Mouse (Mus musculus) T-helper 1 cell (primary cell): ENCODE results near the gene Acp1.

Experiments used
- in situ Hi-C: fragments of 300-600 bp; cut with MboI, MseI; formaldehyde crosslinking; loops from one replicate; pipeline ENCODE4 v1.15.1; 2025; ENCODE audit warnings: high pct_unique_total_duplicates

Acp1 gene

DNA sequence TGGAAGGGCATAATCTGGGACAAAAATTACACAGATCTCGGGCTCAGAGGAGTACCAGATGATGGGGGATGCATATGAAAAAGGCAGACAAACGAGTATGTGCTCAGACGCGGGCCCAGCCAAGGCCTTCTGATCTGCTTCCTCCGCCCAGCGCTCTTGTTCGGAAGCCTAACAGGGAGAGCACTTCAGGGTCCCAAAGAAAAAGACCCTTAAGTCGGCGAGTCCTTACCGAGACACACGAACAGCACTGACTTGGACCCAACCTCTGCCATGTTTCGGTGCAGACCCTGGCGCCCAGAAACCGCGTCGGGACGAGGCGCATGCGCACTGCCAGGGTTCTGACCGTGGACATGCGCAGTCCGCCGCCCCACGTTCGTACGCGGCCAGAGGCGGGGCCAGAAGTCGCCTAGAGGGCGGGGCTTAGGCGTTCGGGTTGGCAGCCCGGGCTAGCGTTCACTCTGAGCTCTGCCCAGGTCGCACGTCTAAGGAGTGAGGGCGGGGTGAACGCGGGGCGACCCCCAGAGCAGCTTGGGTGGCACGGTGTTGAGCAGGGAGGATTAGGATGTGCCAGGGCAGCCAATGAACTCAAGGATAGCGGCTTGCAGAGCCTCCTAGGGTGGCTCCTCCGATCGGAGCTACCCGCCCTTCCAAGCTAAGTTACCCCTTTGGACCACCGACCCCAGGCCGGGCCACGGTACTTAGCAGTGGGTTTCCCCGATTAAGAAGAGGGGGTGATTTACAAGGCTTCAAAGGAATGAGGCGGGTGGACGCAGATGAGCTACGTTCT lies at the start of gene Acp1, which contains the start of gene Sh3yl1:
Gene Acp1, minus strand, starts transcription at position 329 of the 787 bp plus-strand sequence.
Gene Sh3yl1, plus strand, starts transcription at position 408 of the 787 bp plus-strand sequence.
- in situ Hi-C loops, result loop anchor here (10.0 to 25.0 kb wide), 2 partner anchors 317 to 951 kb away; no protein-coding TSS in a partner anchor

DNA sequence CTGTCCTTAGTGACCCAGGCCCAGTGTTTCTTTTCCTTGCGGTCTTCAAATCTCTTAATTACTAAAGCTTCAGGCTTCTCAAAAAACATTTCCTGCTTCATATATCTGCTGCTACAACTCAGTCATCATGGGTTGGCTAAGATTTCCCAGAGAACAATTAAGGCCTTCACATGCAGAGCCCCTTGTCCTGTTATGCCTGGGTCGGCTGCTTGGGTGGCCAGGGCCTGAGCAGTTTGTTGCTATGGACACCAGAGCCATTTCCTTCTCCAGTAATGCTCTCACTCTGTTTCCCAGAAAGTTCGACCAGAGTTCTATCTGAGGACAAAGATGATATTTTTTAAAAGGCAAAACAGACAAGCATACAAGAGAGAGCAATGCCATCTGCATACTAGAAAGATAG lies 32.8 kb upstream of the Acp1 start:
- in situ Hi-C loops, result no loop called here

DNA sequence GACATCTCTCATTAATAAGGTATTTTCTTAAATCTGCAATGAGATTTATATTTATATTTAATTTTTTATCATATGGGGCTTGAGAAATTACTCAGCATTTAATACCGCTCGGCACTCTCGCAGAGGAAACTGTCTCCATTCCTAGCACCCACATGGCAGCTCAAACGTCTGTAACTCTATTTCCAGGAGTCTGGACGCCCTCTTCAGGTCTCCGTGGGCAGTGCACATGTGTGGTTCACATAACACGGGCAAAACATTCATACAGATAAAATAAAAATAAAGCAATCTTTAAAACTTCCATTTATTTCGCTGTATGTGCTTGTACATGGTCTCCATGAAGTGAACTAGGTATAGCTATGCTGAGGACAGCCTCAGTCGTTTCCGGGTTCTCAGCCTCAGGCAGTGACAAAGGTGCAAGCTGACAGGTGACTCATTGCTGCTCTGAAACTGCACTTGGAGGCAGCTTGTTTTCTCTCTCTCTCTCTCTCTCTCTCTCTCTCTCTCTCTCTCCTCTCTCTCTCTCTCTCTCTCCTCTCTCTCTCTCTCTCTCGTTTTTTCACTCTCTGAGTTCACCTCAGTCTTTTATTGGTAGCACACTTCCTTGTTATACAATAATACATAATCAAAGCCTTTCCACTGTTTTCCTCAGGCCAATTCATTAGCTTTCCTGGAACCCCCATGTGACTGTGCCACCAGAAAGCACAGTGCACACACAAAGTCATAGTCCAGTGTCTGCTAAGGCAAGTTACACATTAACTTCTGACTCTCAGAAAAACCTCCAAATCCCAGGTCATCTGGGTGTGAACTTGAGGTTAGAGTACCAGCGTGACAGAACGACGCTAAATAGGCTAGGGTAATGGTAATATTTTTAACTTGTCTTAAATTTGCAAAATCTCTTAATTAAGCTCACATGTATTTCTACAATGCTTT lies 31.9 kb upstream of the Acp1 start:
- in situ Hi-C loops, result no loop called here

DNA sequence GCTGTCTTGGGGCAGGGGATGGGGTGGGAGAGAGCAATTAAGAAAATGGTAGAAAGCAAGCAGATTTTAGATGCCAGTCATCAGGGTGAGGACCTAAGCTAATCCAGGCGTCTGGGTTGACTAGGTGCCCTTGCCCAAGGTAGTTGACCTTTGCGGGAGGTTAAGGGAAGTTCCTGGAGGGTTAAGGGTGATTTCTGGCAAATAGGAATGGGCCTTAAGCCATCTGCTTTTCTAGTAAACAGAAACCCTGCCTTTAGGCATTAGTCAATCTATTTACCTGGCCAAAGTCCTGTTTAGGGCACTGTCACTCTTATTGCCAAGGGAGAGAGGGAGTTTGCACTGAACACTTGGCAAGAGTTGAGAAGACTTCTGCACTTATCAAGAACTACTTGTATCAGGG lies 25.5 kb upstream of the Acp1 start:
- in situ Hi-C loops, result no loop called here

DNA sequence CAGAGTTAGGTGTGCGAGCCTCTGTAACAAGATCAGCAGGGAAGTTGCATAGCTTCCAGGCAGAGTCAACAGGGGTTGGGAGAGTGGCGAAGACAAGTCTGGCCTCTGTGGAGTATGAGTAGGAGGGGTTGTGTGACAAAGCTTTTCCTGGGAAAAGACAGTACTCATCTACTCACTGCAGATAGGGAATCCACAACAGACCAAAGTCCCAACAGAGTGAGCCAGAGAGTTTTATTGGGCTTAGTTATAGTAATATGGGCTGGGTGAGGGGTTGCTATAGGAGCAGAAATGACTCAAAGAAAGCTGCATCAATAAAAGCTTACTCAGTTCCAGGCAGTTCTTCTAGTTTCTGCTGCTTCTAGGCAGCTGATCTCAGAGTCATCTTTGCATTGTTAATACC lies 21.9 kb upstream of the Acp1 start:
- in situ Hi-C loops, result no loop called here

DNA sequence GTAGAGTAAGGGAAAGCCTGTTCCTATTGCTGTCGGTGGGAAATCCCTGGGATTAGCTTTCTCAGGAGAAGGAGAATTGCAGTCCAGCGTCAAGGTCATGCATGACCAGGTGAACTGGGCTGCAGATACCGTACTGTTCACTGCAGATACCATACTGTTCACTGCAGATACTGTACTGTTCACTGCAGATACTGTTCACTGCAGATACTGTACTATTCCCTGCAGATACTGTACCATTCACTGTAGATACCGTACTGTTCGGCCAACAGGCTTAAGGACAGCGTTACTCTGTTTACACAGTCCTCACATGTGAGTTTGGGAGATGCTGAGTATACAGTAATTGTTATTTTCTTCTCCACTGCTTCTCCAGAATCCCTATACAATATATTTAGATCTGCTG lies 16.8 kb upstream of the Acp1 start:
- in situ Hi-C loops, result no loop called here

DNA sequence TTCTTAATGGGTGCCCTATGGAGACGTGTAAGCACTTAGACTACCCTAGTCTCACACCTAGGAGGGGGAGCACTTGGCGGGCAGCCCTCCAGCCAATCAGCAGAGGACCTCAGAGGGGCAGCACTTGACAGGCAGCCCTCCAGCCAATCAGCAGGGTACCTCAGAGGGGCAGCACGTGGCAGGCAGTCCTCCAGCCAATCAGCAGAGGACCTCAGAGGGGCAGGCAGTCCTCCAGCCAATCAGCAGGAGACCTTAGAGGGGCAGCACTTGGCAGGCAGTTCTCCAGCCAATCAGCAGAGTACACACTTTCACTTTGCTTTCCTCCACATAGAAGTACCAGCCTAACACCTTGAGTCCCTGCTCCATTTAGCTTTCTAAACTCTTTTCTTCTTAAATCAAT lies 11.0 kb upstream of the Acp1 start:
- in situ Hi-C loops, result loop anchor here (25.0 kb wide), 1 partner anchor 940 kb away; no protein-coding TSS in a partner anchor

DNA sequence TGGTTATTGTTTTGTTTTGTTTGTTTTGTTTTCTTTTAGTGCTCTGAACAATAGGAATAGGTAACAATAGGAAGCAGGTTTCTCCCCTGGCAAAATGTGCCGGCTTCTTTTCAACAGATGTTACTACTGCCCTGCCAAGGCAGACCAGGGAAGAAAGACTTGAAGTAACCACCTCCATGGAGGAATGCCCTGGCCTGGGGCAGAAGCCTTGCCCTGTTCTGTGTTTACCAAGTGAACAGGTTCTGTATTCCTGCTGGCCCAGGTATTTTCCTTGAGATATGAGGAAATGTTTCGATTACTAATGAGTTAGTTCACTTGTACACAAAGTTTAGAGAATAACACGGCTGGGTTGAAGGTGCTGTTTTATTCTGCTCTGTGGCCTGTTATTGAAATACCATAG lies 1.5 kb upstream of the Acp1 start:
- in situ Hi-C loops, result loop anchor here (10.0 to 25.0 kb wide), 2 partner anchors 318 to 949 kb away; no protein-coding TSS in a partner anchor

DNA sequence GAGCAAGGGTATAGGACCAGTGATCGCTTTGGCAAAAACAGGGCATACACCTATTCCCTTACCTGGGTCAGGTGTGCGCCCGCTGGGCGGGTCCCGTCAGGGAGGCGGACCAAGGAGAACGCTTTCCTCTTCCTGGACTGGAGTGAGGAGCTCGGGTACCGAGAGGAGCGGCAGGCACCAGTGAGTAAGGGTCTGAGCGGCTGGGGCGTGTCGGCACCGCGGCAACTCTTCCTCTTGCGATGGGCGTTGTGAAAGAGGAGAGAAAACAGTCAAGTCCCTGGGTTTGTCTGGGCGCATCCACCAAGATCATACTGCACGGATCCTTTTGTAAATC lies 626 bp upstream of the Acp1 start:
- in situ Hi-C loops, result loop anchor here (10.0 to 25.0 kb wide), 2 partner anchors 317 to 950 kb away; no protein-coding TSS in a partner anchor

DNA sequence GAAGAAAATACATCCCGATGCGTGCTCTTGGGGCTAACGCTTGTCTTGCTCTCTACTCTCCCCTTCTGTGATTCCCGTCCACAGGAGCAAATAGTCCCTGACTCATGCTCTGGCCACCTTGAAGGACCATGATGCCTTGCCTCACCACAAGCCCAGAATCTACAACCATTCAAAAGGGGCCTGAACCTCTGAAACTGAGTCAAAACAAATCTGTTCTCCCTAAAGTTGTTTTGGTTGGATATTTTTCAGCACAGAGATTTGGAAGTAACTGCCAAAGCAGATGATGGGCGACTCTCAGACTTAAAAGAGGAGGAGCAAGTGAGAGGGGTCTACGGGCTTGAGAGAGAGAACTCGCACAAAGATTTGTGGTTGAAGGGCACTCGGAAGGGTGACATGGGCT lies 529 bp downstream of the Acp1 start:
- in situ Hi-C loops, result loop anchor here (10.0 to 25.0 kb wide), 2 partner anchors 316 to 951 kb away; no protein-coding TSS in a partner anchor

DNA sequence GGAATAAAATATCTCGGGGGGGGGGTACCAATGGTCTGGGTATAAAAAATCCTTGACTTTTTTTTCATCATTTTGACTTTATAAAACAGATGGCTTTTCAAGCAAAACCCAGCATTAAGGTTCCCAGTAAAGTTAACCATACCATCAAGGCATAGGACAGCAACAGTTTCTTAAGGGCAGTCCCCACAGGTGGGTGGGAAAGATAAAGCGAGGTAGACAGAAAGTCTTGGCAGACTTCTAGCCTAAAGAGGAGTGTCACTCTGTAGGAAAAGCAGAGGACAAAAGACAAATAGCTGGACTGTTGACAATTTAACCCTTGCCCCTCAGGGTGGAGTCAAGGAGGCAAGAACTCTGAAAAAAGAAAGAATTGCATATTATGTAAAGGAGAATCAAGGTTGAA lies 1.5 kb downstream of the Acp1 start:
- in situ Hi-C loops, result loop anchor here (10.0 to 25.0 kb wide), 2 partner anchors 315 to 952 kb away; no protein-coding TSS in a partner anchor

DNA sequence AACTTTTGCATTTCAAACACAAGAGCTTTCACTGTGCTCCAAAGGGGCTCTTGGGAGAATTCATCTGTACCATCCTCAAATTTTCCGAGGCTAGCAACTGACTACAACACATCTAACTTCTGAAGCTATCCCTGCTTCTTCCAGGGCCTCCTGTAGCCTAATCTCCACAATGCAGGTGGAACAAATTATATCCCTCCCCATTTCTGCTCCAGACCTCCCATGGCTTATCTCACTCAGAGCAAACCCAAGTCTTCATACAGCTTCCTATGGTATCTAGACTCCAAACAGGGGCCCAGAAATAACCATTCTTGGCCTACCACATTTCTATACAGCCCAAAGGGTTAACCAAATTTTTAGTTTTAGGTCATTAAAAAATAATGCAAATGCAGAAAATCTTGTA lies 2.7 kb downstream of the Acp1 start:
- in situ Hi-C loops, result loop anchor here (25.0 kb wide), 1 partner anchor 954 kb away; no protein-coding TSS in a partner anchor

DNA sequence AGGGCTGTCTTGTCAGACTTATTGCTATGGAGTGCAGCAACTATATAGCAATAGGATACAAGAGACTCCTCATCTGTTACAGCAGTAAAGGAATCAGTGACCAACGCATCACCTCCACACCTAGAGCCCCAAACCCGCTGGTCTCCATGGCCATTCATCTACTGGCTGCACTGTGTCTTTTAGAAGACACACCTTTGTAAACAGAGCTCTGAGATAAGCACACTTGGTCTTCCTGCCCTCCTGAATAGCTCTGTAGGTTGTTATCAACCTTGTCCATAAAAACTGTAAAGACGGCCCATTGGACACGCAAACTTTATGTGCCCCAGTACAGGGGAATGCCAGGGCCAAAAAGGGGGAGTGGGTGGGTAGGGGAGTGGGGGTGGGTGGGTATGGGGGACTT lies 14.3 kb downstream of the Acp1 start:
- in situ Hi-C loops, result no loop called here

DNA sequence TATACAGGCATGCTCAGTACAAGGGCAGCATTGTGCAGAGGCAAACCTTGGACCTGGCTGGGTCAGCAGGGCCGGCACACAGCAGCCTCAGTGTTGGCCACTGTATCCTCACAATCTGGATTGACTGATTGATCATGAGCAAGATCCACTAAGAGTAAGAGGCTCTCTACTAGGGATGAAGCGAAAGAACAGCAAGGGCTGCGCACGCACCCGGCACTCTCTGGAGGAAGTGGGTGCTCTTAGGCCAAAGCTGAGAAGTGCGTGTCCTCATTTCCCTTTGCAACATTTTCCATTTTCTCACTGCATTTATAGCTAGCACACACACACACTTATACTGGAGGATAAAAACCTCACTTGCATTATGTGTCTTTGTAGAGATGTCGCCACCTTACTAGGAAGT lies 20.0 kb downstream of the Acp1 start:
- in situ Hi-C loops, result no loop called here

DNA sequence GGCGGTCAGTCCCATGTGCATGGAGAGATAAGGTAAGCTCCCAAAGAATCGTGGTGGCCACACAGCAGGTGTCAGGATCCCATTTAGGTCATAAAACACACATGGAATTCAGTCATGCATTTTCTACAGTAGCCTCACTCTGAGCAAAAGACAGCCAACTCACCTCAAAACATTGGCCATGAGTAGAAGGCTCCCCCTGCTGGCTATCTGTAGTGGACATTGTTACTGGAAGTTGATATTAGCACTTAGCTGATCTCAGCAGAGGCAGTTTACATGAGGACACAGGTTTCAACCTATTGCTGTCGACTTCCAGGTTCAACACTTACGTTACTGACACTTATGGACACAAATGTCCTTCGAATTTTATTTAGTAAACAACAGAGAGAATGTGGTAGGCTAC lies 21.3 kb downstream of the Acp1 start:
- in situ Hi-C loops, result no loop called here

DNA sequence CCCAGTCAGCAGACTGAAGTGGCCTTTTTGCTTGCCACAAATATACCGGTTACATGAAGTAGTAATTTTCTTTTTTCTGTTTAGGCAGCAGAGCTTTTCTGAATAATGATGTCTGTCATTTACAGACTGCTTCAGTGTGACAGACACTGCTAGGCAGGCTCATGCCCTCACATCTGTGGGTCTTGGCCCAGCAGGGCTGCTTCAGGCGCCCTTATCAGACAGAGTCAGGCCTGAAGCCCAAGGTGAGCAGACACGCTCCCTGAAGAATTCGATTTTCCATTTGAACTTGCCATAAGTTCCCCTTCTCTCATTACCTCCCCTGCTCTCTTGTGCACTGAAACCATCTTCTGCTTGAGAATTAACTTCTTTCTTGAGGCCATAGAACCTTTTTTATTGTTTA lies 23.4 kb downstream of the Acp1 start:
- in situ Hi-C loops, result loop anchor here (5.0 kb wide), 1 partner anchor 291 kb away; no protein-coding TSS in a partner anchor

DNA sequence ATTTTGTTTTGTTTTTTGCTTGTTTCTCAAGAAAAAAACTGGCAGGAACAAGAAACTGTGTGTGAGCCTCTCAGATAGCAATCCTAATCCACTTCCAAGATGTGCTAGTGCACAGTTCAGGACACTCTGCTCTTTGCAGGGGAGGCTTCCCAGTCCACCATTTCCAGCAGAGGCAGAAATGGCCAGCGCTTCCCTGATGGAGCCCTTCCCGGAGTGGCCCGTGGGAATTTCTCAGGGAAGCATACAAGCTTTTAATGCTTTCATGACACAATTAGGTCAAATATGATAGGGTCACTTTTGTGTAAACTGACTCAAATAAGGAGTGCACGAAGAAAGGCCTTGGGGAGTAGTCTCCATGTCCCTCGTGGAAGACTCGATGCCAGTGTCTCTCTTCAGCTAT lies 25.5 kb downstream of the Acp1 start:
- in situ Hi-C loops, result loop anchor here (5.0 kb wide), 1 partner anchor 289 kb away; no protein-coding TSS in a partner anchor

DNA sequence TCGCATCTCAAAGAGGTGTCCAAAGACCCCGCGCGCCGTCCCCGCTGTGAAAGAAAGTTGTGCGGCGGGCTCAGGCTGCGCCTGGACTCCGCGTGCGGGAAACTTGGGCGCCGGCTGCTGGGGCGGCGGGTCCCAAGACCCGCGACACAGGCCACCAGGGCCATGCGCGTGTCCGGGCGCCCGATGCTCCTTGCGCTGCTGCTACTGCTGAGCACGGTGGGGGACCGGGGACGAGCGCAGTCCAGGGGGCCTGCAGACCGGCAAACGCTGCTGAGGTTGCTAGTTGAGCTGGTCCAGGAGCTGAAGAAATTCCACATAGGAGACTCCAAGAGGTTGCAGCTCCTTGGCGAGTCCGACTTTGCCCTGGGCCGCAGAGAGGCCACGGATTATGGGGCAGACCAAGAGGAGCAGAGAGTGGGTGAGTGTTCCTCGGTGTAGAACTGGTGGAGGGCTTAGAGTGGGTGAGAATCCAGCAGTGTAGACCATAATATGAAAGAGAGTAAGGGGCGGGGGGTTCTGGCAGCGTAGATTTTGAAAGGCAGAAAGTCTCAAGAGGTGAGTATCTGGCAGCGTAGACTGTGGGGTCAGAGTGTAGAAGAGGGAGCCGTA lies 26.7 kb downstream of the Acp1 start:
- in situ Hi-C loops, result loop anchor here (5.0 kb wide), 1 partner anchor 287 kb away; no protein-coding TSS in a partner anchor

DNA sequence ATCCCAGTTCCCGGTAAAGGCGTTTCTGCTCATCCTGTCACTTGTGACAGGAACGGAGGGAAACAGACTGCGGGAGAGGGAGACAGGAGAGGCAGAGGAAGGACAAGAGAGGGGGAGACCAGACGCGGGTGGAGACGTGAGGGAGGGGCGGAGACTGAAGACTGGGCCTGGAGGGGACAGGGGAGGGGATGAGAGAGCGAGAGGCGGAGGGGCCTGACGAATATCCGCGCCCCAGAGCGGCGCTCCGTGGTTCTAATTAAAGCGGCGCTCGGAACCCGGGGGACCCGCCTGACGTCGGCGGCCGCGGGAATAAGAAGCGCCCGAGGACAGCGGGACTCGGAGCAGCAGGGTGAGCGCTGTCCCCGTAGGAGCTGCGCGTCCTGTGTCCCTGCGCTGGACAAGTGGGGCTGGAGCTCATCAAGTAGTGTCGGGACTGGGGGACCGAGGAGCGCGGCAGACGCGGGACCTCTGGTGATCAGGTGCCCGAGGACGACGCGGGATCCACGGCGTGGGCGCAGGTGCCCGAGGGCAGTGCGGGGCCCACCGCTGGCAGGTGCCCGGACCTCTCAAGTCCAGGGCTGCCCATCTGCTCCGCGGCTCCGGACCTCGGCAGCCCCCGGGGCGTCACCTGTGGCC lies 27.3 kb downstream of the Acp1 start, which contains the start of gene Alkal2:
Gene Alkal2, plus strand, starts transcription at position 337 of the 636 bp plus-strand sequence.
- in situ Hi-C loops, result no loop called here

DNA sequence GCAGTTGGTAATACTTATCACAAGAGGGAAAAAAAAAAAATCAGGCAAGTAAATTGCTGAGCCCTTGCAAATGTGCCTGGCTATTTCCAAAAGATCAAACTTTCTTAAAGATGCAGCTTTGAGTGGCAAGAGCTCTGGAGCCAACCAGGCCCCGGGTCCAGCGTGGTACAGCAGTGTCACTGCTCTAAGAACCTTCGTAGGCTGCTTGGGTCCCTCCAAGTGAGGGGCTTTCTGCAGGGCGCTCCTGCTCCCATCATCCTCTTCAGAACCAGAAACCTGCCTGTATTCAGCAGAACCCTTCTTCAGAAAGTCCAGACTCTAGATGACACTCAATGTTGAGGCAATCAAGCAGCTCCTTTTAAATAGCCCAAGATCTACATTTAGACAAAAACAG lies 27.8 kb downstream of the Acp1 start:
- in situ Hi-C loops, result no loop called here

DNA sequence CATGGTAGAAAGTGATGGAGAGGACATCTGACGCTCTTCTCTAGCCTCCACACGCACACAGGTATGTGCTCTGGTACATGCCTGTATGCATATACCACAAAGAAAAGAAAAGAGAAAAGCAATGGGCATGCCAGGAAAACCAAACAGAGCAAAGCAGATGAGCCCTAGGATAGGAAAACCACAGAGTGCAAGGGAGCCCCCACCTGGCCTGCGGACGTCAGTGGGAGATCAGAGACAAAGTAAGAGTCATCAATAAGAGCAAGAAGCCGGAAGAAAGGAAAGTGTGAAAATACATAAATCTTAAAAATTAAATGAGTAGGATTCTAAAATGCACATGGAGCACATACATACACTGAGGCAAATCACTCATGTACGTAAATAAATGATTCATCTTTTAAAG lies 31.9 kb downstream of the Acp1 start:
- in situ Hi-C loops, result no loop called here
